15 mouse cellular contexts compared by ENCODE assay signal in the genomic region with DNA sequence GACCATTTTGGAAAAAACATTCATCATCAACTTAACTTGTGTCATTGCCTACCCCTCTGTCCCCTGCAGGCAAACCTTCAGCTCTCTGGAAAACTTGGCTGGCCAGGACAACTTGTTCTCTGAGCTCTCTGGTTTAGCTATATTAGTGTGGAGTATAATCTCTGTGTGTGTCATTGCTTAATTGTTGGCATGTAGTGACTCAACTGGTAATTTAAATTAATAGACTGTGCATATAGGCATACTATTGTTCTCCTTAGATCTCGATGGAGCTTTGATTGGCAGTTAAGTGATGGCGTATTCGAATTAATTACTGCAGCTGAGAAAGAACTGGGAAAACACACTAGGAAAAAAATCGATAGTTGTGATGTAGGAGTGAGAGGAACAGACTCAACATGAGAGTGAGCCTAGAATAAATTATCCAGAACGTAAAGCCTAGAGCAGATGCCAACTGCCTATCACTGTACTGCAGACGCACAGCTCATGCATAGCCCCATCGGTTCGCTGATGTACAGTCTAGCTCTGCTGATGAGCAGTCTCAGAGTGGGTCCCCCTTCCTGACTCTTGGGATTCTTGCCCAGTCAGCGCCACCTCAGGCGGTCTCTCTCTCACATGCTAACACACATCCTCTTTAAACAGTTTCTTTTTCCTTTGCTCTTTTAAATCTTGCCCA. TPM values are rescaled to one million over a fixed set of nuclear protein-coding genes. Genes with fewer than 3 reads are reported as not detected.
DNase-seq lines count a peak whose midpoint lies in the region; ATAC-seq and TF ChIP-seq lines count a peak whose summit lies in the region.
"Had no signal": no experiment of that assay in that cellular context is flagged by ENCODE, and none has a peak within 500 bp of the region (broad histone marks: within the 10 kb centered on the region; RNA-seq: fewer than 3 reads in every experiment).

No protein-coding gene starts in this region.

- H3K9ac ChIP-seq in liver, embryonic 11.5 days (ENCODE audit: low read depth, low read length), result no peak overlapping the region
- H3K9ac ChIP-seq in liver, postnatal 0 days (replicated peaks), result no peak overlapping the region
- no peak overlapping the region for H3K9ac ChIP-seq in forebrain, embryonic 13.5 days
- no peak overlapping the region for H3K9ac ChIP-seq in hindbrain, embryonic 16.5 days (ENCODE audit: low read depth, low read length)
- no peak overlapping the region for H3K9ac ChIP-seq in neural tube, embryonic 15.5 days (replicated peaks)
- H3K9ac ChIP-seq in kidney, embryonic 14.5 days (ENCODE audit: low read depth, low read length), result no peak overlapping the region
- H3K9ac ChIP-seq: embryonic facial prominence, embryonic 13.5 days; lung, embryonic 14.5 days had no signal

- no peak for TF ChIP-seq CTCF in liver, postnatal 0 days (IDR thresholded peaks at IDR 0.05; ENCODE audit: low read depth)

- WGBS in liver, embryonic 11.5 days, result 81% methylated on average over 10 of the region's 10 CpGs
- 71% methylated on average over 10 of the region's 10 CpGs for WGBS in liver, postnatal 0 days (ENCODE audit: insufficient replicate concordance)
- WGBS in forebrain, embryonic 13.5 days, result 38% methylated on average over 10 of the region's 10 CpGs
- WGBS in hindbrain, embryonic 16.5 days, result 33% methylated on average over 10 of the region's 10 CpGs
- WGBS in neural tube, embryonic 15.5 days, result 35% methylated on average over 10 of the region's 10 CpGs
- WGBS in kidney, embryonic 14.5 days, result 75% methylated on average over 10 of the region's 10 CpGs

- TF ChIP-seq EP300 in liver, postnatal 0 days (IDR thresholded peaks at IDR 0.05; ENCODE audit: low read depth), result no peak

- H3K27ac ChIP-seq in liver, embryonic 11.5 days (ENCODE audit: low read depth, low read length), result no peak overlapping the region
- H3K27ac ChIP-seq in liver, postnatal 0 days (ENCODE audit: low read depth), result no peak overlapping the region
- H3K27ac ChIP-seq in forebrain, embryonic 13.5 days, result no peak overlapping the region
- peak overlapping the region; percentile 34; the same call in 1 of the 2 replicates for H3K27ac ChIP-seq in hindbrain, embryonic 16.5 days (ENCODE audit: low read depth, low read length)
- H3K27ac ChIP-seq in neural tube, embryonic 15.5 days (replicated peaks), result no peak overlapping the region
- no peak overlapping the region for H3K27ac ChIP-seq in kidney, embryonic 14.5 days (ENCODE audit: low read depth, low read length)
- H3K27ac ChIP-seq: embryonic facial prominence, embryonic 13.5 days had no signal

- no peak overlapping the region for H3K4me3 ChIP-seq in liver, embryonic 11.5 days (ENCODE audit: low read depth, low read length)
- no peak overlapping the region for H3K4me3 ChIP-seq in liver, postnatal 0 days (ENCODE audit: low read depth, low read length)
- H3K4me3 ChIP-seq in forebrain, embryonic 13.5 days, result no peak overlapping the region
- H3K4me3 ChIP-seq in hindbrain, embryonic 16.5 days (ENCODE audit: low read length), result no peak overlapping the region
- no peak overlapping the region for H3K4me3 ChIP-seq in neural tube, embryonic 15.5 days (replicated peaks)
- no peak overlapping the region for H3K4me3 ChIP-seq in kidney, embryonic 14.5 days (ENCODE audit: low read length)
- H3K4me3 ChIP-seq: embryonic facial prominence, embryonic 13.5 days; myocyte had no signal

- H3K4me1 ChIP-seq in liver, embryonic 11.5 days (replicated peaks; ENCODE audit: control insufficient read depth, insufficient read depth, low read length), result peaks cover 48% of the 10 kb centered on the region
- H3K4me1 ChIP-seq in liver, postnatal 0 days (ENCODE audit: insufficient read depth), result peaks cover 17% of the 10 kb centered on the region
- H3K4me1 ChIP-seq in forebrain, embryonic 13.5 days, result 0 out of 2 replicates have a peak, but pooled peaks cover 6% of the 10 kb centered on the region
- peaks cover 14% of the 10 kb centered on the region for H3K4me1 ChIP-seq in hindbrain, embryonic 16.5 days (ENCODE audit: control insufficient read depth, insufficient read depth, low read depth, low read length)
- H3K4me1 ChIP-seq in neural tube, embryonic 15.5 days, result peaks cover 26% of the 10 kb centered on the region
- H3K4me1 ChIP-seq in kidney, embryonic 14.5 days (ENCODE audit: control insufficient read depth, insufficient read depth, low read length), result peaks cover 12% of the 10 kb centered on the region

- no peak for DNase-seq in liver, embryonic 11.5 days (ENCODE audit: low spot score)
- no peak for DNase-seq in liver, postnatal 0 days
- no peak for DNase-seq in T-cell, adult 2 months (ENCODE audit: low spot score)
- DNase-seq in adrenal gland, adult 18-20 months (ENCODE audit: low spot score in 2 of 2), result no peak
- DNase-seq: cerebellum, adult 11 months; layer of hippocampus, postnatal 36 days; lung, embryonic 14.5 days; spleen, adult 18-20 months; thymus, postnatal 36 days had no signal

- H3K4me2 ChIP-seq in liver, embryonic 11.5 days, result no peak overlapping the region
- H3K4me2 ChIP-seq in liver, postnatal 0 days (ENCODE audit: low read depth, low read length), result no peak overlapping the region
- no peak overlapping the region for H3K4me2 ChIP-seq in forebrain, embryonic 13.5 days
- H3K4me2 ChIP-seq in hindbrain, embryonic 16.5 days (ENCODE audit: low read length), result peak overlapping the region; percentile 21
- 0 out of 2 replicates have a peak overlapping the region, but pooled peaks have one; percentile 7 for H3K4me2 ChIP-seq in neural tube, embryonic 15.5 days
- no peak overlapping the region for H3K4me2 ChIP-seq in kidney, embryonic 14.5 days (replicated peaks; ENCODE audit: low read depth, low read length)
- H3K4me2 ChIP-seq: embryonic facial prominence, embryonic 13.5 days; lung, embryonic 14.5 days had no signal

- H3K9me3 ChIP-seq in liver, embryonic 11.5 days (ENCODE audit: control insufficient read depth, low read length), result no peaks in the 10 kb centered on the region
- H3K9me3 ChIP-seq in liver, postnatal 0 days (ENCODE audit: low read length), result no peaks in the 10 kb centered on the region
- no peaks in the 10 kb centered on the region for H3K9me3 ChIP-seq in forebrain, embryonic 13.5 days (replicated peaks)
- no peaks in the 10 kb centered on the region for H3K9me3 ChIP-seq in hindbrain, embryonic 16.5 days (ENCODE audit: control insufficient read depth, low read length)
- no peaks in the 10 kb centered on the region for H3K9me3 ChIP-seq in neural tube, embryonic 15.5 days (replicated peaks)
- H3K9me3 ChIP-seq in kidney, embryonic 14.5 days (ENCODE audit: control insufficient read depth, low read length), result no peaks in the 10 kb centered on the region
- H3K9me3 ChIP-seq: embryonic facial prominence, embryonic 13.5 days had no signal

- H3K27me3 ChIP-seq in liver, embryonic 11.5 days (replicated peaks; ENCODE audit: control insufficient read depth, insufficient read depth, low read length), result no peaks in the 10 kb centered on the region
- no peaks in the 10 kb centered on the region for H3K27me3 ChIP-seq in liver, postnatal 0 days (ENCODE audit: insufficient read depth, low read length)
- peaks cover 93% of the 10 kb centered on the region for H3K27me3 ChIP-seq in forebrain, embryonic 13.5 days
- H3K27me3 ChIP-seq in hindbrain, embryonic 16.5 days (replicated peaks; ENCODE audit: control insufficient read depth, insufficient read depth, low read length), result no peaks in the 10 kb centered on the region
- H3K27me3 ChIP-seq in neural tube, embryonic 15.5 days (replicated peaks), result no peaks in the 10 kb centered on the region
- no peaks in the 10 kb centered on the region for H3K27me3 ChIP-seq in kidney, embryonic 14.5 days (ENCODE audit: control insufficient read depth, insufficient read depth, low read length)
- H3K27me3 ChIP-seq: embryonic facial prominence, embryonic 13.5 days had no signal

- no peaks in the 10 kb centered on the region for H3K36me3 ChIP-seq in liver, embryonic 11.5 days (ENCODE audit: control insufficient read depth, insufficient read depth, low read length)
- no peaks in the 10 kb centered on the region for H3K36me3 ChIP-seq in liver, postnatal 0 days (replicated peaks; ENCODE audit: insufficient read depth, low read length)
- no peaks in the 10 kb centered on the region for H3K36me3 ChIP-seq in forebrain, embryonic 13.5 days (ENCODE audit: poor library complexity, severe bottlenecking)
- no peaks in the 10 kb centered on the region for H3K36me3 ChIP-seq in hindbrain, embryonic 16.5 days (ENCODE audit: control insufficient read depth, insufficient read depth, low read length)
- H3K36me3 ChIP-seq in neural tube, embryonic 15.5 days, result no peaks in the 10 kb centered on the region
- H3K36me3 ChIP-seq in kidney, embryonic 14.5 days (ENCODE audit: control insufficient read depth, insufficient read depth, low read length), result no peaks in the 10 kb centered on the region
- H3K36me3 ChIP-seq: embryonic facial prominence, embryonic 13.5 days had no signal

- ATAC-seq in liver, embryonic 11.5 days (replicated peaks; ENCODE audit: low FRiP score), result 0 out of 2 replicates have a peak, but pooled peaks have one; percentile 57
- no peak for ATAC-seq in liver, postnatal 0 days
- peak; percentile 97 for ATAC-seq in forebrain, embryonic 13.5 days
- ATAC-seq in hindbrain, embryonic 16.5 days, result peak; percentile 65
- ATAC-seq in neural tube, embryonic 15.5 days (ENCODE audit: low FRiP score), result peak; percentile 77
- no peak for ATAC-seq in kidney, embryonic 14.5 days (ENCODE audit: low FRiP score, low TSS enrichment)

RNA-seq across cellular contexts. Expression of a gene that starts 35.7 kb away (rescaled TPM):
- polyA plus RNA-seq in liver, embryonic 11.5 days (2014; fragmentation: Nextera tagmentation; extraction: Ambion mirVana), result 9.5 and 10.0 TPM in 2 replicates
- polyA plus RNA-seq in liver, postnatal 0 days (2015; fragmentation: Nextera tagmentation; extraction: Ambion mirVana), result 3.9 and 4.2 TPM in 2 replicates
- polyA plus RNA-seq in forebrain, embryonic 13.5 days (2015; fragmentation: Nextera tagmentation; extraction: Ambion mirVana), result 2.7 and 3.5 TPM in 2 replicates
- 7.0 and 7.7 TPM in 2 replicates for polyA plus RNA-seq in hindbrain, embryonic 16.5 days (2015; fragmentation: Nextera tagmentation; extraction: Ambion mirVana)
- 8.3 and 9.8 TPM in 2 replicates for polyA plus RNA-seq in neural tube, embryonic 15.5 days (2015; fragmentation: Nextera tagmentation; extraction: Ambion mirVana)
- 100 to 1,000 TPM; 106 to 208 TPM for total RNA-seq in adrenal gland, adult 18-20 months (2021)
- polyA plus RNA-seq in kidney, embryonic 14.5 days (2014; fragmentation: Nextera tagmentation; extraction: Ambion mirVana), result 41.7 and 44.5 TPM in 2 replicates

Comparison
In these comparisons a context has a peak if more than half of its experiments do, and no peak if none do; other contexts are left out.
1. ATAC-seq: peak in liver, embryonic 11.5 days (single experiment), forebrain, embryonic 13.5 days (single experiment), hindbrain, embryonic 16.5 days (single experiment) and neural tube, embryonic 15.5 days (single experiment); none in liver, postnatal 0 days (single experiment) and kidney, embryonic 14.5 days (single experiment).
2. H3K4me2 ChIP-seq: peak in hindbrain, embryonic 16.5 days (single experiment) and neural tube, embryonic 15.5 days (single experiment); none in liver, embryonic 11.5 days (single experiment), liver, postnatal 0 days (single experiment), forebrain, embryonic 13.5 days (single experiment) and kidney, embryonic 14.5 days (single experiment).